Mouse (Mus musculus) spleen, postnatal 10 days (tissue): Measurements from ENCODE around the gene Iars2.
"Not testable (repeated sequence)": the region's sequence is repeated elsewhere in the genome, so short reads cannot be mapped to it uniquely, and the experiment has no call there.

ENCODE experiments used
- DNase-seq, 2 experiments: peaks; one replicate each; pipeline ENCODE4 v3.0.0; 2021 to 2022; ENCODE audit warnings: low spot score in 2 of 2

The Iars2 gene

DNA sequence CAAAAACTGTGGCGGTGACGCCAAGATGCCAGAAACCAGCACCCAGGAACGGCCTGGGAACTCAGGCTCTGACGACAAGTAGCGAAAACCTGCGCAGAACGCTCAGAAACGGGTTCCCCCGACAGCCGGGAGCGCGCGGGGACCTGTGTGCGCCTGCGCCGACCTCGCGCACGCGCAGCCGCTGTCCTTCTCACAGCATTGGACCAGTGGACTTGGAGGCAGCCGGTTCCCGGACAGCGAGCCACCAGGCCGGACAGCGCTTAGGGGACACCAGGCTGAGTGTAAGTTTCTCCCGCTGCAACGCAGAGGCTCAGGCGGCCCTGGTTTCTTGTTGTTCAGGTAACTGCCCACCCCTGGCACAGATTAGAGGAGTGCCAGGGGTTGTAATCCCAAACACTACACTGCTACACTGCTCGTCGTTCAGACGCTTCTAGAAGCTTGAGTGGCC lies 2.8 kb upstream of the Iars2 start, which contains the start of gene Bpnt1:
Bpnt1 (plus strand) TSS at position 167 of the 448 bp plus-strand sequence.
- peak; percentile 59 to 81 for DNase-seq

DNA sequence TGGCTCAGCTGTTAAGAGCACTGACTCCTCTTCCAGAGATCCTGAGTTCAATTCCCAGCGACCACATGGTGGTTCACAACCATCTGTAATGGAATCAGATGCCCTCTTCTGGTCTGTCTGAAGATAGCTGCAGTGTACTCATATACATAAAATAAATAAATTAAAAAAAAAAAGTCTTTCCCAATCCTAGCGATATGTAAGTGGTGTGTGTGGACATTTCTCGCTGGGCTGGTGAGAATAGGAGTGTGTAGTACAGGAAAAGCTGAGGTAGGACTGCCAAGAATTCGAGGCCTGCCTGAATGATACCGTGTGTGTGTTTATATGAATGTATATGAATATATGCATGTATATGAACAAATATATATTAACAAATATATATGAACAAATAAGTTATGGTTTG lies 2.2 kb upstream of the Iars2 start:
- no peak for DNase-seq

DNA sequence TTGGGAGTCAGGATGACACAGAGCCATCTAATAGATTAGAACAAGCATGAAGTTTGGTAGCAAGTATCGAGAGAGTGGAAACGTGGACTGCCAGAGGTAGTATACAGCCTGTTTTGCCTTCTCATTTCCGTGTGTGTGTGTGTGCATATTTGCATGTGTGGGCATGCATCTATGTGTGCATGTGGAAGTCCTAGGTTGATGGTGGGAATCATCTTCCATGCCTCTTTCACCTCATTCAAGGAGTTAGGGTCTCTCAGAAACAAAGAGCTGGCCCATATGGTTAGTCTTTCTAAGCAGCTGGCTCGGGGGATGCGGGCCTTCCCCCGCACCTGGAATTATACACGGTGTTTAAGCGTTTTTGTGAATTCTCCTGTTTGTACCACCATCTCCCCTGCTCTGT lies 655 bp upstream of the Iars2 start:
- DNase-seq: no peak

DNA sequence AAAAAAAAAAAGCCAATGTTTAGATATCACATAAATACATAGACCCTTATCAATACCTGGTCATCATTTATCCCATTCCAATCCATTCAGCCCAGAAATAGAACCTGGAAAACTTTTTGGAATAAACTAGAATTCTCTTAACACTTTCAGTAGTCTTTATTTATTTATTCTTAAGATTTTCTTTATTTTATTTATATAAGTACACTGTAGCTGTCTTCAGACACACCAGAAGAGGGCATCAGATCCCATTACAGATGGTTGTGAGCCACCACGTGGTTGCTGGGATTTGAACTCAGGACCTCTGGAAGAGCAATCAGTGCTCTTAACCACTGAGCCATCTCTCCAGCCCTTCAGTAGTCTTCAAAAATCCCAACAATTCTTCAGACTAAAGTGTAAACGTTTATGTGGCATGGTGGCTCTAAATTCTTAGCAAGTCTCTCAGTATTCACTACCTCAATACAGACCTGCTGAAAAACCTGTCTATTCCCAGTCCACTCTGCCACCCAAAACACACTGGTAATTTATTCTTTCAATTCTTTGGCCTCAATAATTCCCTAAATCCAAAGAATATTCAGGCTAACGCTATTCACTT lies 1.3 kb downstream of the Iars2 start:
- not testable (repeated sequence) for DNase-seq

DNA sequence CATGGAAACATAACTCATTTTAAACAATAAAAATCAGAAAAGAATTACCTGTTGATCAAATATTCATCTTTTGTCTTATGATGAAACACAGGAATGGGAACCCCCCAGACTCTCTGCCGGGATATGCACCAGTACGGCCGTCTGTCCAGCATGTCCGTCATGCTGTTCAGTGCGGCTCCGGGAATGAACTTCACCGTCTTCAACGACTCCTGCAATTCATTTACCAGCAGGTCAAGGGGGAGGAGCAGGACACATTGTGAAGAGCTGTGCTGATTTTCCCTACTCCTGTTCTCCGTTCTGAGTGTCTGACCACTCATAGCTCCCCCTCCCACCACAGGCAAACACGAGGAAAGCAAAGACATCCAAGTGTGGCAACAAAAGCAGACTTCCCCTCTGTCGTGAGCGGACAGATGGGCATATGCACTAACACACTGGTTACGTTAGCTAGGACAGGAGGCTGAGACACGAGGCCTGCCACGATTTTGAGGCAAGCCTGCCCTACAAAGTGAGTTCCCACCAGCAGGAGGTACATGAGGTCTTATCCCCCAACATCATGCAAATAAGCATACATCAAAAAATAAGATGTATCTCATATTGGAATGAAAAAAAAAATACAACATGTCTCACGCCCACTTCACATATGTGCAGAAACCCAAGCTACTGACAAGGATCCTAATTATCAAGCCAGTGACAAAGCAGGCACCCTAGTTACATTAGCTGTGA lies 13.2 kb downstream of the Iars2 start:
- no peak for DNase-seq

DNA sequence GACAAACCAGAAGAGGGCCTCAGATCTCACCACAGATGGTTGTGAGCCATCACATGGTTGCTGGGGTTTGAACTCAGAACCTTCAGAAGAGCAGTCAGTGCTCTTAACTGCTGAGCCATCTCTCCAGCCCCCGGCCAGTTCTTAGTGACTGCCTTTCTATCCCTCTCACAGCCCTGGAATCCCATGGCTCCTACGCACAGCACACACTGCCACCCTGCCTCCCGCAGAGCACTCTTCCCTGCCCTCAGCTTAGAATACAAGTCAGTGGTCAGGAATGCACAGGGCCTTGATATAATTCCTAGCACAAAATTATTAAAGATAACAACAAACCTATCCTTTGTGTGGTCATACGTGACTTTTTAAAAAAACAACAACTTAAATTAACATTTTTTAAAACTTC lies 14.7 kb downstream of the Iars2 start:
- DNase-seq: no peak

DNA sequence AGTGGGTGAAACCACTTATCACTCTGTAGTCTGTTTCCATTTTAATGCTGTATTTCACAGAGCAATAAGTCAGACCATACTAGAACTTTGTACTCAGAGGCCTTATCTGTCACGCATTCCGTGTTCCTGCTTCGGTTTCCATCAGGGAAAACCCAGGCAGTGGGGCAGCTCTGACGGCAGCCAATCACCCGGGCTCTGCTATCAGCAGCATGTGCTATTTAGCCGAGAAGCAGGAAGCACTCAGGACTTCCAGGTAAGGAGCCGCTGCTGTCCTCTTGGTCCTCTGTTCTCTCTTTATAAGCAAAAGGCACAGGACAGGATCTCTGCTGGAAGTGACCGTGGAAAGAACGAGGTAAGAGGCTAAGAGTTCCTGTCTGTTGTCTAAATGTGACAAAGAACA lies 17.2 kb downstream of the Iars2 start:
- DNase-seq: no peak

DNA sequence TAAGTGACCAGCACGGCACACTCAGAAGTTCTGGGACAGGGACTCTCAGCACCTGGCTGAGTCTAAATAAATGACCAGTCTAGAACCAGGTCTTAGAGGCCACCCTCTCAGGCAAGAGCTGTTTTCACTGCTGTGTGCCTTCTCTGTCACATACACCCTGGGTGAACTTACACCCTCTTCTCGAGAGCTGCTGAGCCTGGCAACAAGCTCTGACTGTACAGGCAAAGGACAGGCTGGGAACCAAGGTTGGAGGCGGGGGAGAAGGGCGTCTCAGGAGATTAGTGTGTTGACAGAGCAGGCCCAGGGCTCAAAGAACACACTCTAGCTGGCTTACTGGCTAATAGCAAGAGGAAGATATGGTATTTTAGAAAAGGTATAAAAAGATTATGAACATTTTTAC lies 20.3 kb downstream of the Iars2 start:
- DNase-seq: no peak

DNA sequence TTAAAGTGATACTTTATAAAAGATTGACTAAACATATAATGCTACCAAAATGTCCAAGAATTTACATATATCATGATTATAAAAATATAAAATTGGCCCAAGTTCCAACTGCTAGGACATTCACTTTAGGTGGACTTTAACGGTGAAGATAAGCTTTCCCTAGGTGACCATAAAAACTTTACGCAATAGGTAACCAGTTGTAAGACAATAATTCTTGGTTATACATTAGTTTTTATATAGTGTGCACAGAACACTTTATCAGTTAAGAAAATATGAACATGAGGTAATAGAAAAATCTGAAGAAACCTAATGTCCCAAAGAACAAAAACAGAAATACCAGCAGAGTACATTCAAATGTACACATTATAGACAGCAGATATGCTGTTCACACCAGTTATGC lies 20.9 kb downstream of the Iars2 start:
- no peak for DNase-seq

DNA sequence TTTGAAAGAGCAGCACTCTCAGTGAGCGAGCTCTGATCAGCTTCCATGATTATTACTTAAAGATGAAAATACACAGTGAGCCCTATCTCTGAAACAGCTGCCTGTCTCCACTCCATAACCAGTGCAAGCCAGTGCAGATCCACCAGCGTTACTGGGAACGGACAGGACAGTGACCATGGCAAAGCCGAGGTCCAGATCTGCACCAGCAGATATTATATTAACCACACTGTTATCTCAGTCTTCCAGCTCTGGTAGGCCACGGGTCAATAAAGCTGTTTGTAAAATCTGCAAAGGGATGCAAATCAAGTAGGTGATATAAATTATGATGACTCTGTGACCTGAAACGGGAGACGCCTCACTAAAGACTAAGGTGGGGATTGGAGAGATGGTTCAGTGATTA lies 21.6 kb downstream of the Iars2 start:
- DNase-seq: no peak

DNA sequence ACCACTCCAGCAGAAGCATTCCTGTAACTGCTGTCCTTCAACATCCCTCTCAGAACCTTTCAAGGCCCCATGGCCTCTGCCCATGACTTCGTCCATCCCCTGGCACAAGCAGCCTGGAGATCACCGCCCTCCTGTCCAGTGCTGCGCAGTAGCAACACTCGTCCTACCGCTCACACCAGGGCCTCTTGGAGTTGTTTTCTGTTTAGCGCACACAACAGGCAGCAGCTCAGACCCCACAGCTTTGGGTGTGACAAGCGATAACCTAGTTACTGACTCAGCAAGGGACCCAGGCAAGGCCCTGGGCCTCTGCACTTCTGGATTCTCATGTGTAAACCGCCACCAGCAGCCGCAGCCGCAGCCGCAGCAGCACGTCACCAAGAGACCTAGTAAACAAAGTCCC lies 22.4 kb downstream of the Iars2 start:
- no peak for DNase-seq

DNA sequence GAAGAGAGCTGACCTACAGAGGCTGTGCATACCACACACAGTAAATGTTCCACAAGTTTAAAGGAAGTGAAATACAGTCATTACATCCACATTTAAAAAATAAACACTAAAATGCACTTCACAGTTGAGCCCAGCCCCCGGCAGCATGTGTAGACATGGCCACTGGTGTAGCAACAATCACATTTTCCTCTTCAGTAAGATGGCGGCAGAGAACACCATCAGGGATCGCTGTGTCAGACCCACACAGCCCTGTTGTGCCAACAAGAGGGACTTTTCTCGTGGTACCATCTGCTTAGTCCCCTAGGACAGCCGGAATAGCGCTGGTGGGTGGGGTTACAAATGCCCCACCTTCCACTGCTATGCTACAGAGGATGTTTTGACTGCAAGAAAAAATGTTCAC lies 26.4 kb downstream of the Iars2 start:
- no peak for DNase-seq

DNA sequence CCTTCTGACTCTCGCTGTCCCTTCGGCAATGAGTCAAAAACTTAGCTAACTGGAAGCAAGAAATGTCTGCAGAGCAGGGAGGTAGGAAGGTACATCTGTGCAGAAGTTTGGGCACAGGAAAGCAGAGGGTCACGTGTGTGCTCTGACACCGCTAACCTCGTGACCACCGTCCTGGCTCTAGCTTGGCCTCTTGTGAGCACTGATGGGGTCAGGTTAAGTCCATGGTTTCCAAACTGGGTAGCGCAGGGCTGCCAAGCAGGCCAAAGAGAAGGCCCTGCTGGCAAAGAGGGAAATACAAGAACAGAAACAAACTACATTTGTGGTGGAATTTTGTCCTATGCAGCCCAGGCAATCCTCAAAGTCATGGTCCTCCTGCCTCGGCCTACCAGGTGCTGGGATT lies 30.7 kb downstream of the Iars2 start:
- no peak for DNase-seq

DNA sequence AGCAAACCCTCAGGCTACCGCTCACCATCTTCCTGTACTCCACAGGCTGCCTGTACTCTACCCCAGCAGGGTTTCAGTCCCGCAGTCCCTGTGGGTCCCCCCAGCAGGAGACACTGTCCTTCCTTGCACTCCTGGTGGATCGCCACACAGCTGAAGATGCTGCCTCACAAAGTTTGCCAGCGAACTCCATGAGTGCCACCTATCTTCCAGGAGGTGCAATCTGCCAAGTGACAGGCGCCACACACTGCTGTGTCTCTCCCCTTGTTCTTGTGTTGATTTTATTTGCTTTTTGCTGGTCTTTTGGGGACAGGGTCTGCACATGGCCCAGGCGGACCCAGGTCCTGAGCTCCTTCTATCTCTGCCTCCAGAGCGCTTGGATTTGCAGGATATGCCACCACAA lies 32.3 kb downstream of the Iars2 start:
- DNase-seq: no peak

DNA sequence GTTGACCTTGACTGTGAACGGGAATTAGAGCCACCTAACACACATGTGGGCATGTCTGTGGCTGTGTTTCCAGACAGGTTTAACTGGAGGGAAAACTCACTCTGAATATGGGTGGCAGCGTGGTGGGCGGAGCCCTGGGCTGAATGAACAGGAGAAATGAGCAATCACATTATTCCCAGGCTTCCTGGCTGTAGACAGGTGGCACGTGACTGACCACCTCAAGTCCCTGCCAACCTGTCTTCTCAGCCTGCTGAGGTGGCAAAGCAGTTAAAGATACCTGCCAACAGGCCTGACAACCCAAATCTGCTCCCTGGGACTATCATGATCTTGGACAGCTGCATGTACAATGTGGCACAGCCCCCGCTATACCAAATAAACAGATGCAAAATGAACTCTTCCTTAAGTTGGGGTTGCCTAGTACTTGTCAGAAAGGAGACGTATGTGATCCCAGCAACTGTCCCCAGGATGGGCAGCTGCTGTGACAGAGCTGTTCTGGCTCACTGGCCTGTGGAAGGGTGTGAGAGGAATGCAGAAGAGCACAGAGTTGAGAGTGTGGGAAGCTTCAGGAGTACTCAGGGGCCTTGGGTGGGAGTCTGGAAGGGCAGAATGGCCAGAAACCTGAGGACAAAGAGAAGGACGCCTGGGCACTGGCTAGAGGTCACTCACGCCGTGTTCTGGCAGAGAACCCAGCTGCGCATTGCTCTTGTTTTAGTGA lies 36.4 kb downstream of the Iars2 start:
- DNase-seq: no peak

DNA sequence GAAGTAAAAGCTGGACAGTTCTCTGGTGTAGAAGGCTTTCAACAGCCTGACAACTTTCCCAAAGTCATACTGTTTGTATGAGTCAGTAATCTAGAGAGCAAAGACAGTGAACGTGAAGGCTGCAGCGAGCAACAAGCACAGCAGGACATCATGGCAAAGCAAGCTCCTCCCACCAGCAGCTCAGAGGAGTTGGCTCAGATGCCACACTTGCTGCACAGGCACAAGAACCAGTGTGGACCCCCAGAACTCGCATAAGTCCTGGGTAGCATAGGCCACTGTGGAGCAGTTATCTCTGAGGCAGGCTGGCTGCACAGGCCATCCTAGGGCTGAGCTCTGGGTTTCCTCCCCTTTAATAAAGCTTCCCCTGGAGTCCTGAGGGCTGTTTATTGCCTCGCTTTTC lies 37.9 kb downstream of the Iars2 start:
- DNase-seq: no peak

DNA sequence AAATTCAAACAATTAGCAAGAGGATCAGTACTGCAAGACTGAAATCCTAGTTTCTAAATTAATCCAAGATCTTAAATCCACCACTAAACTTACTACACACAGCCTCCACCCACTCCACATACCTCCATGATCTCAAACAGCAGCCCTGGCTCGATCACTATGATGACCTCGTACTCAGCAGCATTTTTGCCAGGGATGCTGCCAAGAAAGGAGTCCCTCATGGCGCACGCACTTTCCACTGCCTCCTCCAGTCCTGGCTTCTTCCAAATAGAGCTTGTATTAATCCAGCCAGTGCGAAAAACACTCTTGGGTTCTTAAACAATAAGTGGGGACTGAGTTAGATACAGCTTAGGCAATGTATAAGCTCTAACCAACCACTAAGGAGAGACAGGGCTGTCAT lies 40.0 kb downstream of the Iars2 start:
- no peak for DNase-seq

DNA sequence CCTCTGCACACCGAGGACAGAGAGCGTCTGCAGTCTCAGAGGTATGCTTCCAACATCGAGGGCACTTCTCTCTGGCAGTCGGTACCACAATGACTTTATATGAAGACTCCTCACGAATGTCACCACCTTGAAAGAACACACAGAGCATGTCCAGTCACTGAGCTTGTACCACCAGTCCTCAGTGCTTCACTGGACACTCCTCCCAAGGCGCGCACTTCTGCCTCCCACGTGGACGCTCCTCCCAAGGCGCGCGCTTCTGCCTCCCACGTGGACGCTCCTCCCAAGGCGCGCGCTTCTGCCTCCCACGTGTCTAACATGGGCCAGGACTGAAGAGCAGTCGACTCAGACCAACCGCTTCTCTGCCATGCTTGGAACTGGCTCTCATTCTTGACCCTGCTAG lies 42.1 kb downstream of the Iars2 start:
- no peak for DNase-seq

DNA sequence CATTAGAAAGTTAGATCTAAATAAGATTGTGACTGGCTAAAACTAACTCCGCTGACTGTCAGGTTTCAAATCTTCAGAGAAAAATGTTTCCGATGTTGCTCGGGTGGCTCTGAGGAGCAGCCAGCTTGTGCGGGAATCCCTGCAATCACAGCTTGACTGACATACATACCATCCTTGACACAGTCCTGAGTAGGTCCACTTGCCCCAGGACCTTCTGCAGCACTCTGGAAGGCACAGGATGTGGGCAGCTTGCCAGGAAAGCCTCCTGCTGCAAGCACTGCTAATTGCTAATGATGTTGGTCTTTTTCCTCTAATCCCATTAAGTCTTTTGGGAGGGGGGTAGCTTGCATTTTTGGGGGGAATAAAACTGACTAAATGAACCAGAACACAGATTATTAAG lies 44.0 kb downstream of the Iars2 start:
- DNase-seq: no peak

DNA sequence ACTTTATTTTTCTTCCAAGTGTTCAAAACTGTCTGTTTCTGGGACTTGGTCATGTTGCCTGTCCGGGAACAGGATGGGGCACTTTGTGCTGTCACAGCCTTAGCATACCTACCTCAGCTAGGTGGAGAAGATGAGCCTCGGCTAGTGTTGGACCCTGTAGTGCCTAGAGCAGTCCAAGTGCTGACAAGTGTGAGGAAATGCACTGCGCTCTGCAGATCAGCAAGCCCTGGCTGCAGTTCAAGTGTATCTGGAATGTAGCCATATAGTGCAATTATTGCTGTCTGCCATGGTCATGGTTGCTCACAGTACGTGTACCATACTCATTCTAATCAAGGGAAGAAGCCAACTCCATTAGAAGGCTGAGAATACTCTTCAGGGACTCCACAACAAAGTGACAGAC lies 44.5 kb downstream of the Iars2 start:
- DNase-seq: no peak

DNA sequence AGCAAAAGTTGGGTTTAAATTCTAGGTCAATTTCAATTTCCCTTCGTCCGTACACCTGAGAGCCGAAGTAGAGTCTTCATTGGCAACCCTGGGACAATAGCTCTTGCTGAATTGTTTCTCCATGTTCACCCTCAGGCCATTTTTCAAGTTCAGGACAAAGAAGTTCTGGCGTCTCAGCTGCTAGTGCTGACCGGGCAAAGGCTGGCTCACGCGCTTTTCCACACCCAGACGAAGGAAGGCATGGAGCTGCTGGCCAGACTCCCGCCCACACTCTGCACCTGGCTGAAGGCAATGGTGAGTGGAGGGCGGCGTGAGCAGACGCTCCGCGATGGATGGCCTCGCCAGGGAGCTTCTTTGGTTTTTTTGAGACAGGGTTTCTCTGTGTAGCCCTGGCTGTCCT lies 45.9 kb downstream of the Iars2 start:
- no peak for DNase-seq

DNA sequence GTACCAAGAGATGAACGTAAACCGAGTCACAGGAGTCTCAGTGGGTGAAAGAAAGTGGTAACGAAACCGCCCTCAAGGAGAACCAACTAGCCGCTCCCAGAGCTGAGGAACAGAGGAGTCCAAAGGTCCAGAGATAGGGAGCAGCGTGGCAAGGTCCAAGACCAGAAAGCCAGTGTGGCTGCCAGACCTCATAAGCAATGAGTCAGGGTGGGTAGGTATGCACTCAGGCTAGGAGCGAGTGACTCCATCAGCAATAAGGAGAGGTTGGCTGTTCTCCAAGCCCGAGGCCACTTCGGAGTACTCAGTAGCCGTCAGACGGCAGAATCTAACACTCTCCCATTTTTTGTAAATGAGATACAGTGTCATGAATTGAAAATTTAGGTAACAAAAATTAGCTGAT lies 46.4 kb downstream of the Iars2 start:
- DNase-seq: no peak

DNA sequence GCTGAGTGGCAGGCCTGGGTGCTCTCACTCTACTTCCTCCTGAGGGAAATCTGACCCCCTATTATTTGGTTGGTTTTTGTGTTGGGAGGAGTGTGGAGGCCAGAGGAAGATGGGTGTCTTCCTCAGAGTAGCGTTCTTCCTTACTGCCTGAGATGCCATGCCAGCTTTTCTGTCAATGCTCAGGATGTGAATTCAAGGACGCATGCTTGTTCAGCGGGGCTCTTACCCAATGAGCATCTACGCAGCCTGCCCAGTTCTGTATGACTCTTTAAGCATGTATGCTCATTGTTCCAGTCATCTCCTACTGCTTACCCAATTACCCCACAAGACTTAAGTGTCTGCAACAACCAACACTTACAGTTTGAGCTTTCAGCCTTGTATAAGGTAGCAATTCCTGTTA lies 48.6 kb downstream of the Iars2 start:
- no peak for DNase-seq
